Mouse (Mus musculus) hindbrain, embryonic 12.5 days (tissue): Measurements from ENCODE around the gene Trappc6a. TPM values are rescaled to one million over a fixed set of nuclear protein-coding genes. Genes with fewer than 3 reads are reported as not detected.
A peak's percentile ranks its signal among the peaks of the same experiment; 100 is the strongest.

Experiments used
- ATAC-seq: fragments of 200-750 bp; cut with Nextera tagmentation; 2 replicates; pipeline ENCODE4 v1.8.0; 2017; ENCODE audit warnings: moderate TSS enrichment; ENCODE audit not compliant: low FRiP score
- H3K27ac ChIP-seq: fragments of 300-500 bp; sonication (generic); 2 replicates; pipeline ENCODE4 v1.5.1; 2016; ENCODE audit warnings: mild to moderate bottlenecking
- H3K27me3 ChIP-seq: fragments of 300-500 bp; sonication (generic); 2 replicates; pipeline ENCODE4 v1.6.1; 2016; ENCODE audit warnings: mild to moderate bottlenecking
- H3K36me3 ChIP-seq: fragments of 300-500 bp; sonication (generic); 2 replicates; pipeline ENCODE4 v1.6.1; 2016; ENCODE audit warnings: mild to moderate bottlenecking
- H3K4me1 ChIP-seq: fragments of 300-500 bp; sonication (generic); 2 replicates; pipeline ENCODE4 v1.6.1; 2016
- H3K4me2 ChIP-seq: fragments of 300-500 bp; sonication (generic); replicated peaks from 2 replicates; pipeline ENCODE4 v1.6.1; 2016; ENCODE audit warnings: mild to moderate bottlenecking
- H3K4me3 ChIP-seq: fragments of 300-500 bp; sonication (generic); 2 replicates; pipeline ENCODE4 v1.5.1; 2016; ENCODE audit warnings: mild to moderate bottlenecking
- H3K9ac ChIP-seq: fragments of 300-500 bp; sonication (generic); 2 replicates; pipeline ENCODE4 v1.6.1; 2016; ENCODE audit warnings: mild to moderate bottlenecking, moderate library complexity
- H3K9me3 ChIP-seq: fragments of 300-500 bp; sonication (generic); replicated peaks from 2 replicates; pipeline ENCODE4 v1.6.1; 2016; ENCODE audit warnings: mild to moderate bottlenecking
- WGBS: fragments of 180-500 bp; shearing (Covaris S2); methylation state at CpG from one replicate; pipeline ENCODE4 v1.1.7; 2016; 5-methylcytosine and 5-hydroxymethylcytosine counted together
- polyA plus RNA-seq: library from polyadenylated mRNA; unstranded; fragments of >200 nt; fragmentation: Nextera tagmentation; extraction: Ambion mirVana; gene quantifications from 2 replicates; pipeline ENCODE4 v1.2.1, GENCODE M21; 2016

The Trappc6a gene
- polyA plus RNA-seq, 1 experiment from 2014 or later: 48.1 TPM

GRCm38 (mm10) chr7:19540771-19541566 lies 32.8 kb downstream of the Trappc6a start:
- Histone ChIP-seq H3K4me2 (no peak overlapping the region), H3K27me3 (no peaks in the 10 kb centered on the region), H3K4me3 (no peak overlapping the region), H3K9ac (no peak overlapping the region), H3K9me3 (no peaks in the 10 kb centered on the region), H3K36me3 (0 out of 2 replicates have a peak, but pooled peaks cover 4% of the 10 kb centered on the region), H3K4me1 (peaks cover 35% of the 10 kb centered on the region), H3K27ac (no peak overlapping the region)
- no peak for ATAC-seq
- WGBS: 91% methylated on average over 2 of the region's 2 CpGs

- peaks cover 35% of the 10 kb centered on the region for H3K4me1 ChIP-seq
Observed at GRCm38 (mm10) chr7:19541681-19542154, 33.5 kb downstream of the Trappc6a start.

DNA sequence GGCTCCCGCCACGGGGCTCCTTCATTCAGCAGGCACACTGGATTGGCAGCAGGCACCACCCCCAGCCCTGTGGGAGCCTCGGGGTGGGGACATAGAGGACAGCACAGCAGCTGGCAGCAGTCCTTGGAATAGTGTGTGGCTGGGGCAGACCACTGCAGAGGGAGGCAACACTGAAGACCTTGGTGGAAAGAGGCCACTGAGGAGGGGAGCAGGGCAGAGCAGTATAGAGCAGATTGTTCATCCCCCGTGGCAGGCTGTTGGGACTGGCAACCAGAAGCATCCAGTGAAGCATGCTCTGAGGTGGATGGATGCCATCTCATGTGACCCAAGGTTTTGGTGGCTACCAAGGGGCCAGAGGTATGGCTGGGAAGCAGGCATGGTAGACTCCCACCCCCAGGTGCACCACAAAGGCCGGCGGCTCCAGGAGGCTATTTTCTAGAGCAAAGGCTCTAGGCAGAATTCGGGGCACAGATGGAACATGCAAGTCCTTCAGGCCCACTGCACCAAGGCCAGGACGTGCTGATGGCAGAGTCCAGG lies 34.0 kb downstream of the Trappc6a start:
- peak overlapping the region; percentile 67 for H3K27ac ChIP-seq

More at GRCm38 (mm10) chr7:19541681-19542154, 33.5 kb downstream of the Trappc6a start:
- H3K4me3 ChIP-seq: no peak overlapping the region
- 67% methylated on average over 7 of the region's 7 CpGs for WGBS
- no peaks in the 10 kb centered on the region for H3K27me3 ChIP-seq
- H3K9me3 ChIP-seq: no peaks in the 10 kb centered on the region
- H3K4me2 ChIP-seq: no peak overlapping the region
- H3K27ac ChIP-seq: peak overlapping the region; percentile 67; the same call in 1 of the 2 replicates
- no peaks in the 10 kb centered on the region for H3K36me3 ChIP-seq
- ATAC-seq: peak; percentile 51
- no peak overlapping the region for H3K9ac ChIP-seq

GRCm38 (mm10) chr7:19543584-19543983 lies 35.4 kb downstream of the Trappc6a start:
- Histone ChIP-seq H3K27me3 (no peaks in the 10 kb centered on the region), H3K9me3 (no peaks in the 10 kb centered on the region), H3K4me1 (peaks cover 35% of the 10 kb centered on the region), H3K4me3 (no peak overlapping the region), H3K4me2 (no peak overlapping the region), H3K27ac (no peak overlapping the region), H3K9ac (no peak overlapping the region), H3K36me3 (0 out of 2 replicates have a peak, but pooled peaks cover 3% of the 10 kb centered on the region)
- ATAC-seq: no peak
- 66% methylated on average over 6 of the region's 6 CpGs for WGBS

More for the DNA sequence above, 34.0 kb downstream of the Trappc6a start:
- 59% methylated on average over 8 of the region's 8 CpGs for WGBS
- Histone ChIP-seq H3K9ac (peak overlapping the region; percentile 3; the same call in 1 of the 2 replicates), H3K4me3 (no peak overlapping the region), H3K36me3 (no peaks in the 10 kb centered on the region), H3K4me1 (peaks cover 35% of the 10 kb centered on the region), H3K4me2 (no peak overlapping the region; the same call in 1 of the 2 replicates), H3K9me3 (no peaks in the 10 kb centered on the region), H3K27me3 (no peaks in the 10 kb centered on the region)
- peak; percentile 90 for ATAC-seq

DNA sequence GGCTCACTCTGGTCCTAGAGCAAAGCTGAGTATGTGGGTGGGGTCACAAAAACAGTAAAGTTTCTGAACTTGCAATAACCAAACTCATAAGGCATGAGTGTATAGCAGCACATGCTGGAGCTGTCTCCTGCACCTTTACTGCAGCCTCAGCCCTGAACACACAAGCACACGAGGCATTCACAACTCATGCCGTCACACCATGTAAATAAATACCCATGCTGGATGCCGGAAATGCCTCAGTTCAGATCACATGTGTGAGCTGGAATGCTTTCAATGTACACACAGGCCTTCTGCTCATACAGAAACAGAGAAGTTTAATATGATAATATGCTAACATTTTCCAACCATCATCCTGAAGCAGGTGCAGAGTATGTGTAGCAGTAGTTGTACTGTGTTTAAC lies 37.8 kb downstream of the Trappc6a start:
- H3K27ac ChIP-seq: no peak overlapping the region
- no peaks in the 10 kb centered on the region for H3K27me3 ChIP-seq
- H3K4me1 ChIP-seq: peaks cover 31% of the 10 kb centered on the region
- H3K36me3 ChIP-seq: 0 out of 2 replicates have a peak, but pooled peaks cover 3% of the 10 kb centered on the region
- H3K4me3 ChIP-seq: no peak overlapping the region
- H3K9me3 ChIP-seq: no peaks in the 10 kb centered on the region
- no peak for ATAC-seq
- 76% methylated on average over 3 of the region's 3 CpGs for WGBS
- no peak overlapping the region for H3K4me2 ChIP-seq
- no peak overlapping the region for H3K9ac ChIP-seq

- Histone ChIP-seq H3K4me3 (no peak overlapping the region), H3K27ac (no peak overlapping the region), H3K9ac (no peak overlapping the region), H3K27me3 (no peaks in the 10 kb centered on the region), H3K9me3 (no peaks in the 10 kb centered on the region), H3K4me1 (peaks cover 22% of the 10 kb centered on the region), H3K4me2 (no peak overlapping the region), H3K36me3 (0 out of 2 replicates have a peak, but pooled peaks cover 7% of the 10 kb centered on the region)
- ATAC-seq: no peak
- 57% methylated on average over 2 of the region's 2 CpGs for WGBS
Observed at GRCm38 (mm10) chr7:19547344-19547969, 39.3 kb downstream of the Trappc6a start.

DNA sequence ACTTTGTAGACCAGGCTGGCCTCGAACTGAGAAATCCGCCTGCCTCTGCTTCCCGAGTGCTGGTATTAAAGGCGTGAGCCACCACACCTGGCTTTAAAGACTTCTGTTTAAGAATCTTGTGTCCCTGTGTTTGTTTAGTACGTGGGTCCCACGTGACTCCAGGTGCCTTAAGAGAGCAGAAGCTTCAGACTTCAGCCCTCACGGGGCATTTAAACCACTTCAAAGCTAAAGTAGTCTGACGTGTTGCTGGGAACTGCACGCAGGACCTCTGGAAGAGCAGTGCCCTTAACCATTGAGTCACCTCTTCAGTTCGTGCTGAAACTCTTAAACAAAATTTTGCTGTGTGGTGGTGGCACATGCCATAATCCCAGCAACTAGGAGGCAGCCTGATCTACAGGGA lies 41.2 kb downstream of the Trappc6a start:
- Histone ChIP-seq H3K27me3 (no peaks in the 10 kb centered on the region), H3K27ac (no peak overlapping the region), H3K4me3 (no peak overlapping the region), H3K4me1 (peaks cover 13% of the 10 kb centered on the region; the same call in 1 of the 2 replicates), H3K9ac (no peak overlapping the region), H3K36me3 (peaks cover 19% of the 10 kb centered on the region), H3K9me3 (no peaks in the 10 kb centered on the region), H3K4me2 (no peak overlapping the region)
- 91% methylated on average over 10 of the region's 10 CpGs for WGBS
- ATAC-seq: no peak

- Histone ChIP-seq H3K27me3 (no peaks in the 10 kb centered on the region), H3K36me3 (peaks cover 22% of the 10 kb centered on the region), H3K4me3 (no peak overlapping the region), H3K4me1 (peaks cover 10% of the 10 kb centered on the region; the same call in 1 of the 2 replicates), H3K9me3 (no peaks in the 10 kb centered on the region), H3K4me2 (no peak overlapping the region), H3K9ac (no peak overlapping the region), H3K27ac (no peak overlapping the region)
- WGBS: 93% methylated on average over 5 of the region's 5 CpGs
- no peak for ATAC-seq
Observed at GRCm38 (mm10) chr7:19551634-19552033, 43.4 kb downstream of the Trappc6a start.

DNA sequence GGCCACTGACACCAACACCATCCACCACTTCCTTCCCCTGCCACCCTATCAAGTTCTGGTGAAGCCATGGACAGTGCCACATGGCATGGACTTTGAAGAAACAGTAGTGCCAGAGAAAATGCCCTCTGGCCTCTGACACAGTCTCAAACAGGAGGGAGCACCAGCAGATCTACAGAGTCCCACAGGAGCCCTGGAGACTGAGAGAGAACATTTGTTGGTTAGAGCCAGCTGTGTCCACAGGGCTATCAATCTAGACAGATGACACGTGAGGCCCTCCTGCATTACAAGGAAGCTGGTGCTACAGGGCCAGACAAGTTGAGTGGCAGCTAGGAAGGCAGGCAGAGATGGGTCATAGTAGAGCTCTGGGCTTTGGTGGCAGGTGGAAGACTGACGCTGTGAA lies 44.2 kb downstream of the Trappc6a start:
- Histone ChIP-seq H3K27me3 (no peaks in the 10 kb centered on the region), H3K4me2 (no peak overlapping the region), H3K4me1 (peaks cover 10% of the 10 kb centered on the region; the same call in 1 of the 2 replicates), H3K9ac (no peak overlapping the region), H3K36me3 (peaks cover 25% of the 10 kb centered on the region), H3K27ac (no peak overlapping the region), H3K9me3 (no peaks in the 10 kb centered on the region), H3K4me3 (no peak overlapping the region)
- WGBS: 62% methylated on average over 2 of the region's 2 CpGs
- ATAC-seq: 0 out of 2 replicates have a peak, but pooled peaks have one; percentile 33

GRCm38 (mm10) chr7:19554168-19554567 lies 46.0 kb downstream of the Trappc6a start:
- H3K9ac ChIP-seq: no peak overlapping the region
- H3K36me3 ChIP-seq: peaks cover 25% of the 10 kb centered on the region
- ATAC-seq: no peak
- H3K4me1 ChIP-seq: peaks cover 23% of the 10 kb centered on the region
- H3K9me3 ChIP-seq: no peaks in the 10 kb centered on the region
- WGBS: 85% methylated on average over 1 of the region's 1 CpGs
- no peak overlapping the region for H3K4me2 ChIP-seq
- no peak overlapping the region for H3K4me3 ChIP-seq
- H3K27me3 ChIP-seq: no peaks in the 10 kb centered on the region
- H3K27ac ChIP-seq: no peak overlapping the region

GRCm38 (mm10) chr7:19557086-19557485 lies 48.9 kb downstream of the Trappc6a start:
- no peaks in the 10 kb centered on the region for H3K9me3 ChIP-seq
- H3K9ac ChIP-seq: no peak overlapping the region
- no peak overlapping the region for H3K4me2 ChIP-seq
- H3K27ac ChIP-seq: no peak overlapping the region
- no peaks in the 10 kb centered on the region for H3K27me3 ChIP-seq
- ATAC-seq: no peak
- WGBS: 89% methylated on average over 2 of the region's 2 CpGs
- H3K4me1 ChIP-seq: peaks cover 44% of the 10 kb centered on the region
- no peak overlapping the region for H3K4me3 ChIP-seq
- H3K36me3 ChIP-seq: peaks cover 24% of the 10 kb centered on the region
